Mouse (Mus musculus) heart, adult 2 months (tissue): ENCODE data around the gene Gm20388.

Source experiments
- CTCF ChIP-seq: fragments of 200-600 bp; IDR thresholded peaks from 2 replicates; pipeline ENCODE4 v1.8.1; 2022; ENCODE audit warnings: antibody characterized with exemption, mild to moderate bottlenecking, moderate library complexity
- EP300 ChIP-seq: fragments of 200-500 bp; IDR thresholded peaks from 2 replicates; pipeline ENCODE4 v1.6.1; 2011; ENCODE audit warnings: low read depth, low read length, control low read depth; ENCODE audit not compliant: insufficient read depth
- POLR2A ChIP-seq: fragments of 200-500 bp; IDR thresholded peaks from 2 replicates; pipeline ENCODE4 v1.6.1; 2011; ENCODE audit warnings: mild to moderate bottlenecking, low read depth, low read length, control low read depth; ENCODE audit not compliant: insufficient read depth

DNA sequence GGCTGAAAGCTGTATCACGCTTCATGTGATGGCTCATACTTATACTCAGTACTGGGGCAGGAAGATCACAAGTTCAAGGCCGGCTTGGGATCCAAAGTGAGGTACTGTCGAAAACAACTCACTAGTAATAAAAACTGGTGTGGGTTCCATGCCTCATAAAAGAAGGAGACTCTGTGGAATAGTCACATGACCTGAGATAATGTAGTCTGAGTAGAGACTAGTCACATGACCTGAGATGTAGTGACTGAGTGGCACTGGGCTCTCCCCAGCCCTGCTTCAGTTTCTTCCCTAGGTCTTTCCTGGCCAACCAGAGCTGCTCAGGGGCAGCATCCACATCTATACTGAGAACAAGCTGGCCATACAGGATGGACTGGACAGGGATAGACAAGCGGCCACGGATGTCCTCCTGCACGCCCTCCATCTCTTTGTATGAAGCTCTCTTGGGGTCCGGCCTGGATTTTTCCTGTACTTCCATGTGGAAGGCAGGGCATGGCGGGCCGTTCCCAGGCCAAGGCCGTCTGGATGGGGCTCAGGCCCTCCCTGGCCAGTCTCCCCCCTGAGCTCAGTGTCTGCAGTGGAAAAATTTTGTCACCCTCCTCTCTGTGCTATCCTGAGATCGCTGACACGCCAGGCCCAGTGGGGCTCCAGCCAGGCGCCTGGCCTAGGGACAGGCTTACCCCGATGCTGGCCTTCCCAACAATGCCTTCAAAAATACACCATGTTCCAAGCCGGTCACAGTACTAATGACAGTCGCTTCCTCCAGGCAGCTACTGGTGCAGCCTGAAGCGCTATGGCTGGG lies 2713.4 kb downstream of the Gm20388 start:
- no peak for TF ChIP-seq EP300
- no peak for TF ChIP-seq CTCF
- no peak for TF ChIP-seq POLR2A
